Mouse (Mus musculus) lung, adult 2 months (tissue): Measurements from ENCODE around the gene Ppfibp1.

Source experiments
- CTCF ChIP-seq: fragments of 200-500 bp; IDR thresholded peaks from 2 replicates; pipeline ENCODE4 v1.5.1; 2011; ENCODE audit warnings: mild to moderate bottlenecking, low read length, control low read depth; ENCODE audit not compliant: insufficient read depth
- POLR2A ChIP-seq: fragments of 200-500 bp; IDR thresholded peaks from 2 replicates; pipeline ENCODE4 v1.6.1; 2011; ENCODE audit warnings: low read depth, mild to moderate bottlenecking, control low read depth, low read length, borderline replicate concordance; ENCODE audit errors: extremely low read depth

- no peak for TF ChIP-seq POLR2A
- no peak for TF ChIP-seq CTCF
These were observed 25.4 kb downstream of the Ppfibp1 start for GRCm38 (mm10) chr6:146913489-146914198.
